Mouse (Mus musculus) bone marrow macrophage, adult 2 months (primary cell): ENCODE measurements around the gene Lhfpl3. TPM values are rescaled to one million over a fixed set of nuclear protein-coding genes. Genes with fewer than 3 reads are reported as not detected.

Source experiments
- H3K27ac ChIP-seq: 2 replicates; pipeline ENCODE4 v1.5.1; 2012; ENCODE audit warnings: low read depth, low read length; ENCODE audit not compliant: insufficient read depth
- H3K4me1 ChIP-seq: 2 replicates; pipeline ENCODE4 v1.6.1; 2012; ENCODE audit warnings: low read length; ENCODE audit not compliant: control insufficient read depth, insufficient read depth
- H3K4me3 ChIP-seq: 2 replicates; pipeline ENCODE4 v1.5.1; 2012; ENCODE audit warnings: mild to moderate bottlenecking, low read length, moderate library complexity; ENCODE audit not compliant: insufficient read depth
- CTCF ChIP-seq: IDR thresholded peaks from 2 replicates; pipeline ENCODE4 v1.5.1; 2012; ENCODE audit warnings: low read depth, mild to moderate bottlenecking, low read length, moderate library complexity
- POLR2A ChIP-seq: IDR thresholded peaks from 2 replicates; pipeline ENCODE4 v1.6.1; 2012; ENCODE audit warnings: mild to moderate bottlenecking, low read depth, low read length, borderline replicate concordance
- polyA plus RNA-seq: library from polyadenylated mRNA; stranded (reverse); fragments of >200 nt; gene quantifications from 2 replicates; pipeline ENCODE4 v1.2.4, GENCODE M21; 2012; ENCODE audit not compliant: missing spikeins, insufficient read depth, insufficient read length

The Lhfpl3 gene
- polyA plus RNA-seq, 1 experiment = not detected

- no peak overlapping the region for H3K27ac ChIP-seq
- TF ChIP-seq POLR2A (no peak), CTCF (no peak)
- no peaks in the 10 kb centered on the region for H3K4me1 ChIP-seq
- H3K4me3 ChIP-seq = no peak overlapping the region
Observed at GRCm38 (mm10) chr5:23106536-23106935, 360.7 kb downstream of the Lhfpl3 start.

DNA sequence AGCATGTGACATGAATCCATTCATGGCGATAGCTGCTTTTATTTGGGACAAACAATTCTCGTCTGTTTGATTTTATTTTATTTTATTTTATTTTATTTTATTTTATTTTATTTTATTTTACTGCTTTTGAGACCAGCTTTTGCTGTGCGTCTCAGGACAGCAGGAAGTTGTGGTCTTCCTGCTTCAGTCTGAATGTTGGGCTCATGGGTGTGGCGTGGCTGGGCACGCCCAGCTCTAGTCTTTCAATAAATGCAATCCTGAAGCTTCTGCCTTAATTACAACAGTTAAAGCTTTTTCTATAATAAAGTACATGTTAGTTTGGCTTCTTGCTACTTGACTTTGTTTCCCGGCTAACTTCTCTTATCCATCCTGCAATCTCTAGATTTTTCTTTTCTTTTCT is 365.4 kb downstream of the Lhfpl3 start:
- Histone ChIP-seq H3K4me3 (no peak overlapping the region), H3K4me1 (peaks cover 7% of the 10 kb centered on the region), H3K27ac (no peak overlapping the region)
- TF ChIP-seq POLR2A (no peak), CTCF (no peak)

GRCm38 (mm10) chr5:23114249-23114648 is 368.4 kb downstream of the Lhfpl3 start:
- Histone ChIP-seq H3K27ac (peak overlapping the region; percentile 83), H3K4me3 (no peak overlapping the region), H3K4me1 (peaks cover 7% of the 10 kb centered on the region)
- no peak for TF ChIP-seq POLR2A
- TF ChIP-seq CTCF = no peak

GRCm38 (mm10) chr5:23126851-23127250 is 381.0 kb downstream of the Lhfpl3 start:
- Histone ChIP-seq H3K4me1 (no peaks in the 10 kb centered on the region), H3K4me3 (no peak overlapping the region), H3K27ac (no peak overlapping the region)
- TF ChIP-seq CTCF (no peak), POLR2A (no peak)

DNA sequence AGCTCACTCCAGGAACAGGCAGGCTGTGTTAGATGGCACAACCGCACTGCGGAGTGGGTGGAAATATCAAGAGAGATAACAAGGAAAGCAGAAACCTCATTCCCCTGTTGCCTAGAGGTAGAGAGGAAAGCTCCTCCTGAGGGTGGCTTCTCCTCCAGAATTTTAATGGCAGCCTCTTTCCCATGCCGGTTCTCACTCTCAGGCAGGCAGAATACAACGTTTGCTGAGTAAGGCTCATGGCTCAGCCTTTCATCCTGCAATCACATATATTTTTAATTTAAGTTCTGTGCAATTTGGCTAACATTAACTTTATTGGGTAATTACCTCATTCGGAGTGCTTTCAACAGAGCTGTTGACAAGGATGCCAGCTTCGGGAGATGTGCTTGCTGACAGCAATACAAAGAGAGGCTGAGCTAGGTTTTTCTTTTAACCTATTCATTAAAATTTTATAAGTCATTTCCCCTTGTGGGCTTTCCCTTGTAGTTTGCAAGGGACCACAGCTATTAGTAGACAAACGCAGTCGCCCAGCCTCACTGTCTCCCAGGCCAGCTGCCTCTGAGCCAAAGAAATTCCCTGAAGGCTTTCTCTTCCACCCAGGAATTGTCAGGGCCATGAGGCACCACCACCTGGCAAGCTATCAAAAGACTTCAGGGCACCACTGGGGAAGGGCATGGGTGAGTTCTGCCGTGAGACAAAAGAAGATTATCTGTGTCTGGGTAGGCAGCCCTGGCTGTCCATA is 394.5 kb downstream of the Lhfpl3 start:
- H3K4me3 ChIP-seq = no peak overlapping the region
- H3K27ac ChIP-seq = no peak overlapping the region
- TF ChIP-seq CTCF (no peak), POLR2A (no peak)
- no peaks in the 10 kb centered on the region for H3K4me1 ChIP-seq

DNA sequence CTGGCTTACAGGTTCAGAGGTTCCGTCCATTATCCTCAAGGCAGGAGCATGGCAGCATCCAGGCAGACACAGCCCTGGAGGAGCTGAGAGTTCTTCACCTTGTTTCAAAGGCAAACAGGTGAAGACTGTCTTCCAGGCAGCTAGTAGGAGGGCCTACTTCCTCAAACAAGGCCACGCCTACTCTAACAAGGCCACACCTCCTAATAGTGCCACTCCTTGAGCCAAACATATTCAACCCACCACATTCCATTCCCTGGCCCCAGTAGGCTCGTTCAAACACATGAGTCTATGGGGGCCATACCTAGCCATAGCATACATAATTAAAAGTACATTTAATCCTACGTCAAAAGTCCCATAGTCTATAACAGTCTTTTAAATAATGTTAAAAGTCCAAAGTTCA is 407.4 kb downstream of the Lhfpl3 start:
- Histone ChIP-seq H3K27ac (no peak overlapping the region), H3K4me1 (no peaks in the 10 kb centered on the region), H3K4me3 (no peak overlapping the region)
- TF ChIP-seq POLR2A (no peak), CTCF (no peak)

GRCm38 (mm10) chr5:23154439-23154838 is 408.6 kb downstream of the Lhfpl3 start:
- no peaks in the 10 kb centered on the region for H3K4me1 ChIP-seq
- H3K27ac ChIP-seq = no peak overlapping the region
- no peak overlapping the region for H3K4me3 ChIP-seq
- TF ChIP-seq CTCF = no peak
- no peak for TF ChIP-seq POLR2A

DNA sequence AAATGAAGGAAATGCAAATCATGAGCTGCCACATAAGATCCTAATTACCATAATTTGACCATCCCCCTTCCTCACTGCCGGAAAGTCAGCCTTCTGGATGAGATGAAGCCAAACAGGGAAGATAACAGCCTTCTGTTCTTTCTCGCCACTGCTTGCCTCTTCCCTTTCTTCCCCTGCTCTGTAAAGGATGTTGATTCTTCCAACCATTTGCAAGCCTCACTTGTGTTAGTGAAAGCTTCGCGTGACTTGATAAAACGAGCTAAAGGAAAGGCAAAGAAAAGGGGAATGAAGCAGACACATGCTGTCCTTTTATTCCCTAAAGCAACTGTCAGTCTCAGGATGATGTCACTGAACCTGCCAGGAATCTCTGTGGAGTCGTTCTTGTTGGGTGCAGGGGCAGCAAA is 420.1 kb downstream of the Lhfpl3 start:
- no peak overlapping the region for H3K27ac ChIP-seq
- TF ChIP-seq CTCF (no peak), POLR2A (no peak)
- no peak overlapping the region for H3K4me3 ChIP-seq
- H3K4me1 ChIP-seq = no peaks in the 10 kb centered on the region

DNA sequence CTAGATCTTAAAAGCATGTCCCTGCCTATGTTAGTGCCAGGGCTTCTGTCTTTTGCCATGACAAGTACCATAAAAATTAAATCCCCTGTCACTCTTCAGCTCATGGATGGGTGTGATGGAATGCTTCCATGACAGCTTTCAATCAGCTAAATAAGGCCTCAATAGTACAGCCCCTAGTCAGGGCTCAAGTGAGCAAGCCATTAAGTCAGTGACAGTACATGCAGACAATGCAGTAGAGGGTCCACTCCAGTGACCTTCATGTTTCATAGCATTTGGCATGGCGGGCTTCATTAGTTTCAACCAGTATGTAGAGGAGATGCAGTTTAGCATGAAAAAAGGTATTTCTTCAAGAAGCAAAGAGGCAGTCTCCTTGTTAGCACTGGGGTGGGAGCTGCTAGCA is 420.8 kb downstream of the Lhfpl3 start:
- H3K4me3 ChIP-seq = no peak overlapping the region
- H3K27ac ChIP-seq = no peak overlapping the region
- H3K4me1 ChIP-seq = no peaks in the 10 kb centered on the region
- TF ChIP-seq POLR2A (no peak), CTCF (no peak)

GRCm38 (mm10) chr5:23189633-23190032 is 443.8 kb downstream of the Lhfpl3 start:
- TF ChIP-seq CTCF = no peak
- TF ChIP-seq POLR2A = no peak
- H3K4me1 ChIP-seq = no peaks in the 10 kb centered on the region
- H3K4me3 ChIP-seq = no peak overlapping the region
- H3K27ac ChIP-seq = no peak overlapping the region

- H3K27ac ChIP-seq = no peak overlapping the region
- TF ChIP-seq CTCF (no peak), POLR2A (no peak)
- H3K4me1 ChIP-seq = no peaks in the 10 kb centered on the region
- no peak overlapping the region for H3K4me3 ChIP-seq
Observed at GRCm38 (mm10) chr5:23196879-23197278, 451.0 kb downstream of the Lhfpl3 start.

DNA sequence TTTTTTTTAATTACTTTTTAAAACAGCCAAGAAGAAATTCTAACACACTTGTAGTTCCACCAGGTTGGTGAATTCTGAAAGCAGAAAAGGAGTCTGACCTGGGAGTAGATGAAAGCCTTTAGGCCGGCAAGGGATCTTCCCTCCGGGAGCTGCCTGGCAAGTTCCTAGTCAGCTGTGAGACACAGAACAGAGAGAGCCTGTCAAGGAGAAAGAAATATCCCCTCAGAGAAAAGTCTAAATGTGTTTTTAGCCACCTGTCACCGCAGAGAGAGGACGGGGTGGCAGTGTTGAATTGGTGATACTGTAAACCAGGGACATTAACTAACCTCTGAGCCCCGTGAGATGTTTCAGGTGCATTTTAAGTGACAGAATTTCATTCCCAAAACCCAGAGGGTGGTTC is 467.2 kb downstream of the Lhfpl3 start:
- H3K27ac ChIP-seq = no peak overlapping the region
- TF ChIP-seq CTCF = no peak
- no peak for TF ChIP-seq POLR2A
- H3K4me1 ChIP-seq = no peaks in the 10 kb centered on the region
- H3K4me3 ChIP-seq = no peak overlapping the region
